In the genomic region with DNA sequence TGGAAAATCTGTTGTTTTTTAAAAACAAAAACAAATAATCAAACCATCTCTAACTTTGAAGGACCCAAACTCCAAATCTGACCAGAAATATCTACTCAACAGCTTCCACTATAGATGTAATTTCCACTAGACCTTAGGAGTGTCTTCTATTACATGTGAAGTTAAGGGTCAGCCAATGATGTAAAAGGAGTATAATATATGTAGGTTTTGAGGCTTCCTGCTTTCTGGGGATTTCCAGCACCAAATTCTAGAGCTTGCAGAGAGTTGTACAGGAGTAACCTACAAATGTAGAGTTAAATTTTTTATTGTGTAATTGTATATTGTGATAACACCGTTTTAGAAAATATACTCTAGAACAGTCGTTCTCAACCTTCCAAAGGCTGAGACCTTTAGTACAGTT, we compare ENCODE assay signal across 19 mouse cellular contexts.
DNase-seq lines count a peak whose midpoint lies in the region; ATAC-seq lines count a peak whose summit lies in the region.
"Had no signal": no experiment of that assay in that cellular context is flagged by ENCODE, and none has a peak within 500 bp of the region (broad histone marks: within the 10 kb centered on the region; RNA-seq: fewer than 3 reads in every experiment).

No protein-coding gene starts in this region.

- peak; percentile 52 for DNase-seq in CD4-positive, CD25-positive, alpha-beta regulatory T cell, adult 2 months (ENCODE audit: low read depth, low spot score)
- DNase-seq in thymus, postnatal 4 days, result no peak
- no peak for DNase-seq in heart, adult 11 months
- DNase-seq: adrenal gland, adult 2 months; adrenal gland, postnatal 10 days; adrenal gland, postnatal 25 days; B cell, adult 2 months; cerebellum, adult 11 months; cerebellum, adult 18-20 months; cerebellum, adult 8-10 months; cerebellum, adult 9-11 months; cerebellum, postnatal 14 days; forebrain, postnatal 0 days had no signal

- ATAC-seq in activated CD4-positive, CD25-positive, alpha-beta regulatory T cell, adult 4 months, result peak; percentile 47
- ATAC-seq in inflammation-experienced regulatory T-cells, adult 6 months, result peak; percentile 66
- no peak for ATAC-seq in frontal cortex, adult (ENCODE audit: low TSS enrichment)
- ATAC-seq: forebrain, embryonic 13.5 days; forebrain, embryonic 15.5 days; forebrain, postnatal 0 days; Patski had no signal
